Mouse (Mus musculus) C2C12 (cell line): ENCODE measurements around the gene Rbfox2. TPM values are rescaled to one million over a fixed set of nuclear protein-coding genes. Genes with fewer than 3 reads are reported as not detected.

Experiments used
- H3K27me3 ChIP-seq: one replicate; pipeline ENCODE4 v1.6.1; 2011; ENCODE audit not compliant: control insufficient read depth, insufficient read depth, insufficient read length
- H3K36me3 ChIP-seq: one replicate; pipeline ENCODE4 v1.6.1; 2011; ENCODE audit not compliant: control insufficient read depth, insufficient read depth
- H3K4me3 ChIP-seq: one replicate; pipeline ENCODE4 v1.5.1; 2011; ENCODE audit warnings: mild to moderate bottlenecking, control low read depth; ENCODE audit not compliant: poor library complexity, insufficient read depth, severe bottlenecking
- H3K79me2 ChIP-seq: one replicate; pipeline ENCODE4 v1.6.1; 2011; ENCODE audit not compliant: control insufficient read depth, insufficient read depth
- H3K79me3 ChIP-seq: one replicate; pipeline ENCODE4 v1.6.1; 2011; ENCODE audit warnings: low read depth, control low read depth
- H3ac ChIP-seq: one replicate; pipeline ENCODE3; 2011; ENCODE audit warnings: low read depth; ENCODE audit not compliant: control insufficient read depth, insufficient read length
- CEBPB ChIP-seq: IDR thresholded peaks from one replicate; pipeline ENCODE4 v1.6.1; 2011; ENCODE audit warnings: low read depth, mild to moderate bottlenecking, control low read depth, moderate library complexity
- CTCF ChIP-seq: IDR thresholded peaks from one replicate; pipeline ENCODE4 v1.5.1; 2011; ENCODE audit not compliant: control insufficient read depth, insufficient read depth, insufficient read length
- FOSL1 ChIP-seq: IDR thresholded peaks from one replicate; pipeline ENCODE4 v1.8.0; 2011; ENCODE audit warnings: mild to moderate bottlenecking, low read length; ENCODE audit not compliant: poor library complexity, insufficient read depth, severe bottlenecking
- MAX ChIP-seq: IDR thresholded peaks from one replicate; pipeline ENCODE4 v1.6.1; 2011; ENCODE audit warnings: mild to moderate bottlenecking, control low read depth
- MYOD1 ChIP-seq: IDR thresholded peaks from one replicate; pipeline ENCODE4 v1.6.1; 2011; ENCODE audit warnings: low read depth; ENCODE audit not compliant: control insufficient read depth, insufficient read length
- MYOG ChIP-seq: IDR thresholded peaks from one replicate; pipeline ENCODE4 v1.6.1; 2011; ENCODE audit not compliant: control insufficient read depth, insufficient read length; ENCODE audit errors: extremely low read depth
- USF1 ChIP-seq: IDR thresholded peaks from one replicate; pipeline ENCODE4 v1.6.1; 2011; ENCODE audit warnings: low read depth, mild to moderate bottlenecking, control low read depth, moderate library complexity
- polyA plus RNA-seq: library from polyadenylated mRNA; unstranded; fragments of >200 nt; fragmentation: generic; extraction: Trizol; gene quantifications from one replicate; pipeline ENCODE4 v1.2.1, GENCODE M21; 2012; ENCODE audit warnings: missing spikeins

Rbfox2 gene
- polyA plus RNA-seq, 1 experiment: 72.3 TPM

GRCm38 (mm10) chr15:77342962-77343526 is 36.2 kb upstream of the Rbfox2 start:
- Histone ChIP-seq H3K79me3 (no peaks in the 10 kb centered on the region), H3K36me3 (no peaks in the 10 kb centered on the region), H3K79me2 (no peaks in the 10 kb centered on the region), H3K27me3 (no peaks in the 10 kb centered on the region), H3K4me3 (no peak overlapping the region), H3ac (no peak overlapping the region)
- TF ChIP-seq CEBPB (no peak), FOSL1 (no peak), CTCF (no peak), MYOD1 (no peak), MAX (no peak), MYOG (no peak), USF1 (no peak)

- H3K27me3 ChIP-seq: no peaks in the 10 kb centered on the region
- no peaks in the 10 kb centered on the region for H3K36me3 ChIP-seq
- no peak overlapping the region for H3ac ChIP-seq
- TF ChIP-seq FOSL1 (no peak), MYOG (no peak), MYOD1 (no peak), USF1 (no peak), MAX (no peak), CTCF (no peak), CEBPB (no peak)
- H3K4me3 ChIP-seq: no peak overlapping the region
- no peaks in the 10 kb centered on the region for H3K79me3 ChIP-seq
- H3K79me2 ChIP-seq: no peaks in the 10 kb centered on the region
Measured at GRCm38 (mm10) chr15:77342005-77342404, 35.2 kb upstream of the Rbfox2 start.

GRCm38 (mm10) chr15:77340581-77340980 is 33.8 kb upstream of the Rbfox2 start:
- Histone ChIP-seq H3K79me2 (no peaks in the 10 kb centered on the region), H3ac (no peak overlapping the region), H3K36me3 (no peaks in the 10 kb centered on the region), H3K4me3 (no peak overlapping the region), H3K27me3 (no peaks in the 10 kb centered on the region), H3K79me3 (no peaks in the 10 kb centered on the region)
- TF ChIP-seq MAX: no peak
- TF ChIP-seq MYOD1: no peak
- TF ChIP-seq FOSL1: no peak
- TF ChIP-seq CTCF: no peak
- TF ChIP-seq USF1: no peak
- no peak for TF ChIP-seq MYOG
- no peak for TF ChIP-seq CEBPB

GRCm38 (mm10) chr15:77338924-77339429 is 32.2 kb upstream of the Rbfox2 start:
- no peaks in the 10 kb centered on the region for H3K79me3 ChIP-seq
- H3ac ChIP-seq: no peak overlapping the region
- no peaks in the 10 kb centered on the region for H3K79me2 ChIP-seq
- H3K36me3 ChIP-seq: no peaks in the 10 kb centered on the region
- H3K27me3 ChIP-seq: no peaks in the 10 kb centered on the region
- no peak overlapping the region for H3K4me3 ChIP-seq
- TF ChIP-seq MAX (no peak), CEBPB (no peak), USF1 (no peak), MYOG (no peak), CTCF (no peak)

GRCm38 (mm10) chr15:77338451-77338850 is 31.6 kb upstream of the Rbfox2 start:
- Histone ChIP-seq H3ac (no peak overlapping the region), H3K79me2 (no peaks in the 10 kb centered on the region), H3K36me3 (no peaks in the 10 kb centered on the region), H3K27me3 (no peaks in the 10 kb centered on the region), H3K4me3 (no peak overlapping the region), H3K79me3 (no peaks in the 10 kb centered on the region)
- TF ChIP-seq MYOD1 (no peak), MYOG (no peak), CTCF (no peak), CEBPB (no peak), FOSL1 (no peak), MAX (no peak), USF1 (no peak)
